Mouse (Mus musculus) kidney, adult 8-10 months (tissue): ENCODE data around the gene Ssbp3.

Source experiments
- DNase-seq, 2 experiments: peaks; one replicate each; pipeline ENCODE4 v3.0.0; 2022

The Ssbp3 gene

GRCm38 (mm10) chr4:107013817-107014260 lies 103.3 kb downstream of the Ssbp3 start:
- no peak for DNase-seq

- peak; percentile 58 to 71 for DNase-seq
Observed at GRCm38 (mm10) chr4:107015971-107016511, 105.5 kb downstream of the Ssbp3 start.

GRCm38 (mm10) chr4:107017257-107017656 lies 106.8 kb downstream of the Ssbp3 start:
- peak in 1 of 2 experiments; percentile 45 for DNase-seq

- no peak for DNase-seq
Observed at GRCm38 (mm10) chr4:107018521-107018920, 108.0 kb downstream of the Ssbp3 start.

GRCm38 (mm10) chr4:107019027-107019426 lies 108.5 kb downstream of the Ssbp3 start:
- peak in 1 of 2 experiments; percentile 44 for DNase-seq

- no peak for DNase-seq
Observed at GRCm38 (mm10) chr4:107020287-107021000, 109.9 kb downstream of the Ssbp3 start.

- DNase-seq, result no peak
Observed at GRCm38 (mm10) chr4:107021464-107021863, 111.0 kb downstream of the Ssbp3 start.

GRCm38 (mm10) chr4:107024899-107025298 lies 114.4 kb downstream of the Ssbp3 start:
- no peak for DNase-seq

- DNase-seq, result no peak
Observed at GRCm38 (mm10) chr4:107025369-107025768, 114.9 kb downstream of the Ssbp3 start.

GRCm38 (mm10) chr4:107026451-107026850 lies 116.0 kb downstream of the Ssbp3 start:
- DNase-seq, result no peak

- DNase-seq, result no peak
Observed at GRCm38 (mm10) chr4:107035689-107036088, 125.2 kb downstream of the Ssbp3 start.

GRCm38 (mm10) chr4:107036985-107037384 lies 126.5 kb downstream of the Ssbp3 start:
- no peak for DNase-seq

GRCm38 (mm10) chr4:107038303-107038702 lies 127.8 kb downstream of the Ssbp3 start:
- no peak for DNase-seq

GRCm38 (mm10) chr4:107039270-107039669 lies 128.8 kb downstream of the Ssbp3 start:
- DNase-seq, result no peak

GRCm38 (mm10) chr4:107042304-107042703 lies 131.8 kb downstream of the Ssbp3 start:
- DNase-seq, result no peak

- no peak for DNase-seq
Observed at GRCm38 (mm10) chr4:107045188-107045587, 134.7 kb downstream of the Ssbp3 start.

GRCm38 (mm10) chr4:107047806-107048205 lies 137.3 kb downstream of the Ssbp3 start:
- no peak for DNase-seq

GRCm38 (mm10) chr4:107048568-107049162 lies 138.2 kb downstream of the Ssbp3 start:
- no peak for DNase-seq

- no peak for DNase-seq
Observed at GRCm38 (mm10) chr4:107051889-107052288, 141.4 kb downstream of the Ssbp3 start.

- DNase-seq, result no peak
Observed at GRCm38 (mm10) chr4:107052962-107053553, 142.6 kb downstream of the Ssbp3 start.

- no peak for DNase-seq
Observed at GRCm38 (mm10) chr4:107056088-107056487, 145.6 kb downstream of the Ssbp3 start.

GRCm38 (mm10) chr4:107058346-107058745 lies 147.8 kb downstream of the Ssbp3 start:
- peak; percentile 22 to 33 for DNase-seq

GRCm38 (mm10) chr4:107058781-107059180 lies 148.3 kb downstream of the Ssbp3 start:
- no peak for DNase-seq

- DNase-seq, result no peak
Observed at GRCm38 (mm10) chr4:107061560-107061959, 151.1 kb downstream of the Ssbp3 start.
